Mouse (Mus musculus) cortical plate, adult 2 months (tissue): Measurements from ENCODE around the gene Tbx5. TPM values are rescaled to one million over a fixed set of nuclear protein-coding genes. Genes with fewer than 3 reads are reported as not detected.

Source experiments
- H3K27ac ChIP-seq: fragments of 200-500 bp; 2 replicates; pipeline ENCODE4 v1.5.1; 2012; ENCODE audit warnings: low read length, control low read depth, inconsistent platforms; ENCODE audit not compliant: insufficient read depth
- H3K4me1 ChIP-seq: fragments of 200-500 bp; 2 replicates; pipeline ENCODE4 v1.6.1; 2011; ENCODE audit warnings: low read length; ENCODE audit not compliant: control insufficient read depth, insufficient read depth
- H3K4me3 ChIP-seq: fragments of 200-500 bp; 2 replicates; pipeline ENCODE4 v1.5.1; 2011; ENCODE audit warnings: mild to moderate bottlenecking, low read length, control low read depth; ENCODE audit not compliant: insufficient read depth
- CTCF ChIP-seq: fragments of 200-500 bp; IDR thresholded peaks from 2 replicates; pipeline ENCODE4 v1.5.1; 2011; ENCODE audit warnings: mild to moderate bottlenecking, control low read depth, low read length; ENCODE audit not compliant: insufficient read depth; ENCODE audit errors: extremely low read depth
- POLR2A ChIP-seq: fragments of 200-500 bp; IDR thresholded peaks from 2 replicates; pipeline ENCODE4 v1.6.1; 2011; ENCODE audit warnings: mild to moderate bottlenecking, low read length, control low read depth; ENCODE audit not compliant: insufficient read depth; ENCODE audit errors: extremely low read depth
- polyA plus RNA-seq: library from polyadenylated mRNA; depleted of rRNA; stranded (reverse); fragments of >200 nt; gene quantifications from 2 replicates; pipeline ENCODE4 v1.2.3, GENCODE M21; 2012

Gene Tbx5
- polyA plus RNA-seq, 1 experiment = not detected

DNA sequence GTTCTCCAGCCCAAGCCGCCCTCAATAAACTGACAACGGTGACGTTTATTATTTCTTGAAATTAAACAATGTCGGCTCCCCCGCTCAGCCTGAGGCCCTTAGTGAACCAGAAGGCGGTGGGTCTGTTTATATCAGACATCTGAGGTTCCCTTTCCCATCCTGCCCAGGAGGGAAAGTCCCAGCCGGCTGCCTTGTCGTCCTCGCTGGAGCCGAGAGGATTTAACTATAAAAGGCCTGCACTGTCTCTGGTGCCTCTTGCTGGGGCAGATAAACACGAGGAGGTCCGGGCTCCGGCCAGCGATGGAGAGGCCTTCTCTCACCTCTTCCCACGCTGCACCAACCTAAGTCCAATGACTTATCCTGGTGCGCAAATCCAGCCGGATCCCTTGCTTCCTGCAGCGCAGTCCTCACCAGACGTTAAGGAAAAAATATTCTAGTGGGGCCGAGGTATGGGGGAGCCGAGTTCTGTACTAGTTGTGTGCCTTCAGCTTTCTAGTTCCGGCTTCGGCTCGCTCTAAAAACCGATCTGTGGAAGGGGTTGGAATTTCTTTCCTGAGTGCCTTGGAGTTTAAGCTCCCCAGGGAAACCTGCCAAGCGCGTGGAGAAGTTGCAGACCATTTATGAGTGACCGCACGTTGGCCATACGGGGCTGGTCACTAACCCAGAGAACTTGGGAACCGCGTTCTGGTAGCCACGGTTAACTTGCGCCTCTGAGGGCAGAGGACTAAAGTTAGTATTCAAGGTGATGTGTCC is 7.3 kb downstream of the Tbx5 start:
- Histone ChIP-seq H3K27ac (no peak overlapping the region), H3K4me3 (no peak overlapping the region), H3K4me1 (no peaks in the 10 kb centered on the region)
- TF ChIP-seq POLR2A = no peak
- TF ChIP-seq CTCF = no peak

DNA sequence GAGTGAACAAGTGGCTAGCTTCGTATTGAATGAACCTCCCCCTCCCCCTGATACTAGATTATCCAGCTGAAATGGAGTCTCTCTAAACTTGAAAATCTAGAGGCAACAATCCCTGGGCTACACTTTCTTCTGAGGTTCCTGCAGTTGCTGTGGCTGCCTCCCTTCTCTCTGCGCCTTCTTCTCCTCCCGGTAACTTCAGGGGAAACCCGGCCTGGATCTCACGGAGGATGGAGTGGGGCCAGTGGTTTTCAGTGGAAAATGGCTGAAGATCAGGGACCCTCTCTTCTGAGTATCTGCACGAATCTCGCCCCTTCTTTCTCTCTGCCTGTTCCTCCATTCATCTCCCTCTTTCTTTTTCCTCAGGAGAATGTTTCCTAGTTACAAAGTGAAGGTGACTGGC is 7.9 kb downstream of the Tbx5 start:
- H3K4me1 ChIP-seq = no peaks in the 10 kb centered on the region
- TF ChIP-seq POLR2A (no peak), CTCF (no peak)
- H3K4me3 ChIP-seq = no peak overlapping the region
- H3K27ac ChIP-seq = no peak overlapping the region

DNA sequence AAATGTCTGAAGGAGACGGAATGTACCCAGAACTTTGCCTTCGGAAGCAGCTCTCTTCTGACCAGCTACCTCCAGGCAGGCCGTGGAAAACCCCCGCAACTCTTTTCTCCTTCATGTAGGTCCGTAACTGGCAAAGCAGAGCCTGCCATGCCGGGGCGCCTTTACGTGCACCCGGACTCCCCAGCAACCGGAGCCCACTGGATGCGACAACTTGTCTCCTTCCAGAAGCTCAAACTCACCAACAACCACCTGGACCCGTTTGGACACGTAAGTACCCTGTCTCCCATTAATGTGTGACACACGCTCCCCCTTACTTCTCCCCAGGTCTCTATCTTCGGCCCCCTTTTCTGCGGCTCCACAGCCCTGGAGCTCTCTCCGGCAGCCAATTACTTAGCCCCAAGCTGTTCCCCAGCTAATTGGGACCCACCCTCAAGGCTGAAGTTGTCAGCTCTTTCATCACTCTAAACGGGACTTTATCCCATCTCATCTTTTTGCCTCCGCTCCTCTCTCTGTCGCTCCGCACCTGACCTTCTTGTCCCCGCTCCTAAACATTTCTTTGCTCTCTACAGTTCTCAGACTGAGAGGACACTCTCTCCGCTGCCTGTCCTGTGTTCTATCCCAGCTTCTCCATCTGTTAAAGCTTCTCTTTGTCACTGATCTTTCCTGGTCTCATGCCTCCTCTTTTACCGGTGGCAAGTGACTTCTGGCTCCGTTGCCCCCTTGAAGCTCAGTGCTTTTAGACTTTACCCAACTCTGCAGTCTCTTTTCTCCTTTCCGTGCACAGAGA is 9.4 kb downstream of the Tbx5 start:
- no peaks in the 10 kb centered on the region for H3K4me1 ChIP-seq
- TF ChIP-seq CTCF (no peak), POLR2A (no peak)
- no peak overlapping the region for H3K27ac ChIP-seq

DNA sequence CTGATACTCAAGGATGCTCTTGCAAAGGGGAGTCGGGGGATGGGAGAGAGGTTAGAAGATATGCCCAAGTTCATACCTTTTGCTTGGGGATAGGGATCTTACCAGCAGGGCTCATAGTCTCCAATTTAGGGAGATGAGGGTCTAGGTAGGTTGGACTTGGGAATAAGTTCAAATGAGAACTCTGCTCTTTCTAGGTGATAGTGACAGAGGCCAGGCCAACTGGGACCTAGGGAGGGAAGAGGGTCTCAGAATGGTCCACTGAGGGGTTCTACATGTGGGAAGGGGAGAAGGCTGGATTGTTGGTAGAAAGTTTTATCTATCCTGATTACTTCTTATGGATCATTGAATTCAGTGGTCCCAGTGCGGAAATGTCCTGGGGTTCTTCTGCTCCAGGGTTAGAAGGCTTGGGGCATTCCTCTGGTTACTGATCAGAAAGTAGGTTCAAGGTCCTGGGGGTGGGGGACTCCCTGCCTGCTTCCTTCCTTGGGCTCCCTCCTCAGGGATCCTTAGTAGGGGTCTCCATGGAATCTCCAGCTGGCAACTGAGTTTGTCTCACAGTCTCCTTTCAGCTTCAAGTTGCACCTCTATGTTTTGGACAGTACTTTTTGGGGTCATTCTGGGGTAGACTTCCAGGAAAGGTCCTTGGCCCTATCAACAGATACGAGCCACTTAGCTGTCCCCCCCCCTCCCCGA is 10.4 kb downstream of the Tbx5 start:
- H3K4me3 ChIP-seq = no peak overlapping the region
- no peaks in the 10 kb centered on the region for H3K4me1 ChIP-seq
- no peak overlapping the region for H3K27ac ChIP-seq
- TF ChIP-seq CTCF (no peak), POLR2A (no peak)

More for the DNA sequence above, 9.4 kb downstream of the Tbx5 start:
- H3K4me3 ChIP-seq = no peak overlapping the region

DNA sequence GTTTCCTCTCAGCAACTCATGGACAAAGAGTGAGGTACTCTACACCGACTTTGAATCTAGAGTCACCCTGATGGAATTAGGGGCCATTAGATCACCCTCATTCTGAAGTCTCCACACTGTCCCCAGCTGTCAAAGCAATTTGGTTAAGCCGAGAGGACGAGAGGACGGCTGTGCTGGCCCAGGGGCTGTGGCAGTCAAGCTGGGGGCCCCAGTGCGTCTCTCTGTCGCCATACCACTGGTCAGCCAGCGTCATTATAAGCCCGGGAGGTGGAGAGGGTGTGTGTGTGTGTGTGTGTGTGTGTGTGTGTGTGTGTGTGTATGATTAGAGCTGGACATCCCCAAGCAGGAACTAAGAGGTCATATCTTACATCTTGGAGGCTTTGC is 10.9 kb downstream of the Tbx5 start:
- H3K4me3 ChIP-seq = no peak overlapping the region
- no peaks in the 10 kb centered on the region for H3K4me1 ChIP-seq
- TF ChIP-seq POLR2A (no peak), CTCF (no peak)
- H3K27ac ChIP-seq = no peak overlapping the region

DNA sequence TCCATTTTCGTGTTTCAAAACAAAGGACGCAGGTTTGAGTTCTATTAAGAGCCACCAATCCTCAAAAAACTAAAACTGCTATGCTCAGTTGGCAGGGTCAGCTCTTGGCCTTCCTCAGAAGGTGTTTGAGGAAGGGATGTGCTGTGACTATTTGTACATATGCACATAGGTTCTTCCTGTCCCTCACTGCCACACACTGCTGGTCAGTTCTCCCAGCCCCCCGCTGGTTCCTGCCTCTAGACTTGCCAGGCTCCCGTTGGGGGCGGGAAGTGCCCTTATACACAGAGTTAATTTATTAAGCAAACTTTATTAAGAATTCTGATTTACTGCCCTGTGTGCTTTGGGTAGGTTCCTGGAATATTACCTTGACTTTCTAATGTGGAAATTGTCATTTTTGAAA is 11.9 kb downstream of the Tbx5 start:
- no peaks in the 10 kb centered on the region for H3K4me1 ChIP-seq
- no peak overlapping the region for H3K27ac ChIP-seq
- no peak for TF ChIP-seq CTCF
- TF ChIP-seq POLR2A = no peak
- H3K4me3 ChIP-seq = no peak overlapping the region

DNA sequence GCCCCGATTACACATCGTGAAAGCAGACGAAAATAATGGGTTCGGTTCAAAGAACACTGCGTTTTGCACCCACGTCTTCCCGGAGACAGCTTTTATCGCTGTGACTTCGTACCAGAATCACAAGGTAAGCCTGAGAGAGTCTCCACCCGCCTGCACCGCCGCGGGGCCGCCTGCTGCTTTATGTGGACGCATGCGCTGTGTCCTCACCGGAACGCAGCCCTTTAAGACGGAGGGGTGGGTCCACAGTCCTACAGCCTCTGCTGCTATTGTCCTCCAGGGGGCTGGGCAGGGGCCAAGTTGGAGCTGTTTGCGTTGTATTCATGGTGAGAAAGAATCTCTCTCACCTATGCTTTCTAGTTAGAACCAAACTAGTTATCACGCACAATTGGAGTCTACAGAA is 12.5 kb downstream of the Tbx5 start:
- no peak overlapping the region for H3K4me3 ChIP-seq
- TF ChIP-seq CTCF = no peak
- H3K4me1 ChIP-seq = no peaks in the 10 kb centered on the region
- no peak overlapping the region for H3K27ac ChIP-seq

DNA sequence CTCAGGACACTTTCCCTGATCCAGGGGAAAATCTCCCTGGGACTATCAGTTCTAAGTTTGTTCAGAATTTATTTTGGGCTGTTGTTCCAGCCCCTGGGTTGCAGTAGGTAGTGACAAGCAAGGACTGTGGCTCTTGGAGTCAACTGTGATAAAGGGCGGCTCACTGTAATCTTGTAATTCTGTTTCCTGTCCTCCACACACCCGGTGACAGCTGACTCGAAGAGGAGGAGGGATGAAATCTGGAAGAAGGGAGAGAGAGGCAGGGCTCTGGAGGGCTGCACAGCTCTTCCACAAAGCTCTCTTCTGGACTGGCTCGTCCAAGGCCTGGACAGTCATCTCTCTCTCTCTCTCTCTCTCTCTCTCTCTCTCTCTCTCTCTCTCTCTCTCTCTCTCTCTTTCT is 24.6 kb downstream of the Tbx5 start:
- H3K4me3 ChIP-seq = no peak overlapping the region
- no peak overlapping the region for H3K27ac ChIP-seq
- TF ChIP-seq POLR2A (no peak), CTCF (no peak)
- no peaks in the 10 kb centered on the region for H3K4me1 ChIP-seq

DNA sequence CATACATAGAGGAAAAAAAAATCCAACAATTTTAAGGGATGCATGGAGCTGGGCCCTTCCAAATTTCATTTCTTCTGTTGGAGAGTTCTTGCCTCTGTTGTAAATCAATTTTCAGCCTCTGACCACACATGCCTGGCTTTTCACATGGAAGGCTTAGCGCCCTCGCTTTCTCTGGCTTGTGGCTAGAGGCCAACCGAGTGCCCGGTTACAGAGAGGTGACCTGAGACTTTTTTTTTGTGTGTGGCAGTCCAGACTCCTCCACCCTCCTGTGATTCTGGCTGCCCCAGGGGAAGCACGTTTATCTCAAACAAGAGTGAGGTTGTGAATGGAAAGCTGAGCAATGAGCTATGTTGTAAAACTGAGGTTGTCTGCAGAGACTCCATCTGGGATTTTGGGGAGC is 28.8 kb downstream of the Tbx5 start:
- H3K4me1 ChIP-seq = no peaks in the 10 kb centered on the region; the same call in 1 of the 2 replicates
- H3K4me3 ChIP-seq = no peak overlapping the region
- TF ChIP-seq CTCF = no peak
- TF ChIP-seq POLR2A = no peak
- H3K27ac ChIP-seq = no peak overlapping the region

DNA sequence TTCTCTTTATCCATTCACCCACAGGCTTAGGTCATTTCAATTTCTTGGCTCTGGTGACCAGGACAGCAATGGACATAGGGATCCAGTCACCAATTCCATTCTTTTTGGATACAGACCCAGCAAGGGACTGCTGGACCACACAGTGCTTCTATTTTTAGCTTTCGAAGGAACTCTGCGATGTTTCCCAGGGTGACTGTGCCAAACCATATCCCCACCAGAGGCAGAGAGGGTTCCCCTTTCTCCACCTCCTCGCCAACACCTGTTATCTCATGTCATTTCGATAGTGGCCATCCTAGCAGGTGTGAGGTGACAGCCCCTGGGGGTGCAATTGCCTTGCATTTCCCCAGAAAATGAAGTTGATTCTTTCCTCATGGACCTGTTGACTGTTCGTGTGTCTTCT is 30.0 kb downstream of the Tbx5 start:
- Histone ChIP-seq H3K4me1 (no peaks in the 10 kb centered on the region; the same call in 1 of the 2 replicates), H3K4me3 (no peak overlapping the region), H3K27ac (no peak overlapping the region)
- TF ChIP-seq CTCF = no peak
- TF ChIP-seq POLR2A = no peak
